Mouse (Mus musculus): ENCODE measurements around the gene Nop53.
"Not testable (repeated sequence)": the region's sequence is repeated elsewhere in the genome, so short reads cannot be mapped to it uniquely, and the experiment has no call there.

The Nop53 gene

DNA sequence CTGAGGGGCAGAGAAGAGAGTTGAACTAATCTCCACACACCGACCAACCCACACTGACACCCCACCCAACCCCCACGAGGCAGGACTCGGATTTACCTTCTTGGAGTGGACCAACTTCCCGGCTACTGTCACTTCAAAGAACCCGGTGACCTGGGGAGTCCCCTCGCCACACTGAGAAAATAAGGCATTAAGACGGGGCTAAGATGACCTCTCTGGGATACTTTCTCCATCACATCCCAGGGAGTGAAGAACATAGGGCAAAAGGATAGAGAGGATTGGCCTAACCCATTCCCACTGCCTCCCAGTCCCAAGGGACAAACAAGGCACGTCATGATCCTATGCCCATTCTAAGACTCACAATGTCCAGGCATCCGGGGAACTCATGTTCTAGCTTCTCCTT lies 25.9 kb downstream of the Nop53 start:
- no peak for DNase-seq (ENCODE audit: low spot score in 2 of 2)

DNA sequence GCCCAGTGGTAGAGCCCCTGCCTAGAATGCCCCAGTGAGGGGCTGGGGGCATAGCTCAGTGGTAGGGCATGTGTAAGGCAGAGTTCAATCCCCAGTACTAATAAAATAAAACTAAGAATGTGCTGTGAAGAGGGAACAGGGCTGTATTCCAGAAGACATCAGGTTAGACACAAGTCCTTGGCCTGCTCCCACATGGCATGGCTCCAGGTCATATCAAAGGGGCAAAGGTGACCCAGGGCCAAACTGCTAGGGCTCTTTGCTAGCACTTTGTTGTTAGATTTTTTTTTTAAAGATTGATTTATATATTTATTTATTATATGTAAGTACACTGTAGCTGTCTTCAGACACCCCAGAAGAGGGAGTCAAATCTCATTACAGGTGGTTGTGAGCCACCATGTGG lies 27.5 kb downstream of the Nop53 start:
- no peak for DNase-seq (ENCODE audit: low spot score in 2 of 2)

DNA sequence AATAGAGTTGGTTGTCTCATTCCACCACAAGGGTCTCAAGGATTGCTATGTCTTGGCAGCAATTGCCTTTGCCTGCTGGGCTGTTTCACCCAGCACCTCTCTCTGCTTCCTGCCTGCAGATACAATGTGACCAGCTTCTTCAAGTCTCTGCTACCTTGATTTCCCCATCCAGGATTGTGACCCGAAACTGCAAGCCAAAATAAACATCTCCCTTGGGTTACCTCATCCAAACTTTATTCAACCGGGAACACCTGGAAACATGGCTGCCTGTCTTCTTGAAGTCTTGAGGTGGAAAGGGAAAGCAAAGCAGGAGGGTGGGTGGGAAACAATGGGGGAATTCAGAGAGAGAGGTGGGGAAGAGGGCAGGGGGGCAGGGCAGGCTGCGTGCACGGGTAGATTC lies 28.9 kb downstream of the Nop53 start:
- DNase-seq (ENCODE audit: low spot score in 2 of 2): no peak

DNA sequence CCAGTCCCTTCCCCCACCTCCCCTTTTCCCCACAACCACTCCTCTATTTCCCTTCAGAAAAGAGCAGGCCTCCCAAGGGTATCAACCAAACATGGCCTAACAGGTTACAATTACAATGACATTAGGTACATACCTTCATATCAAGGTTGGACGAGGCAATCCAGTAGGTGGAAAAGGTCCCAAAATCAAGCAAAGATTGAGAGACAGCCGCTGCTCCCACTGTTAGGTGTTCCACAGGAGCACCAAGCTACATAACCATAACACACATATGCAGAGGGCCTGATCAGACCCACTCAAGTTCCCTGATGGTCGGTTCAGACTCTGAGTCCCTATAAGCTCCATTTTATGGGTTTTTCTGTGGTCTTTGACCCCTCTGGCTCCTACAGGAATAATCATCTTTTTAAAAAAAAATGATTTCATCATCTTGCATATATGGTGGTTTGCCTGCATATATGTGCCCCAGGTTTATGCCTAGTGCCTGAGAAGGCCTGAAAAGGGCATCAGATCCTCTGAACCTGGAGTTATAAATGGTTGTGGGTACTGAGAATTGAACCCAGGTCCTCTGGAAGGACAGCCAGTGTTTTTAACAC lies 29.6 kb downstream of the Nop53 start:
- no peak for DNase-seq (ENCODE audit: low spot score in 2 of 2)

DNA sequence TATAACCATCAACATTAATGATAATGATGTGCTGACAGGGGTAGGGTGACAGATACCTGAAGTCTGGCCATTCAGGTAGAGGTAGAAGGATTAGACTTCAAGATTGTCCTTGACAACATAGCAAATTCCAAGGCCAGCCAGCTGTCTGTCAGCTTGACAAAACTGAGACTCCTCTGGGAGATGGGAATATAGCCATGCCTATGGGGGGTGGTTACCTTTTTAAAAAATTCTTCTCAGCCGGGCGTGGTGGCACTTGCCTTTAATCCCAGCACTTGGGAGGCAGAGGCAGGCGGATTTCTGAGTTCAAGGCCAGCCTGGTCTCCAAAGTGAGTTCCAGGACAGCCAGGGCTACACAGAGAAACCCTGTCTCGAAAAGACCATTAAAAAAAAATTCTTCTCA lies 30.2 kb downstream of the Nop53 start:
- DNase-seq (ENCODE audit: low spot score in 2 of 2): not testable (repeated sequence)

DNA sequence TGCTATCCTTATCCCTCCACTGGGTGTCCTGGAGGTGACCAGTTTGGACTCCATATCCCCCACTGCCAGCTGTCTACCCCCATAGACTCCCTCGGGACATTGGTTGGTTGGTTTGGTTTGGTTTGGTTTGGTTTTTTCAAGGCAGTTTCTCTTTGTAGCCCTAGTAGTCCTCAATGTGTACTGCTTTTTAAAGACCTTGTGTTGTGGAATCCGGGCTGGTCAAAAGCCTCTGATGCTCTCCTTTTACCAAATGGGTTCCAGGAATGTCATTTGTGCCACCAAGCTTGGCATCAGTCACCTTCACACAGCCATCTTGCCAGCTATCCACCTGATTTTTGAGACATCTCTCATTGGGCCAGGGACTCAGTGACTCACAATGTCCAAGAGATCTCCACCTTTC lies 31.1 kb downstream of the Nop53 start:
- DNase-seq (ENCODE audit: low spot score in 2 of 2): no peak

DNA sequence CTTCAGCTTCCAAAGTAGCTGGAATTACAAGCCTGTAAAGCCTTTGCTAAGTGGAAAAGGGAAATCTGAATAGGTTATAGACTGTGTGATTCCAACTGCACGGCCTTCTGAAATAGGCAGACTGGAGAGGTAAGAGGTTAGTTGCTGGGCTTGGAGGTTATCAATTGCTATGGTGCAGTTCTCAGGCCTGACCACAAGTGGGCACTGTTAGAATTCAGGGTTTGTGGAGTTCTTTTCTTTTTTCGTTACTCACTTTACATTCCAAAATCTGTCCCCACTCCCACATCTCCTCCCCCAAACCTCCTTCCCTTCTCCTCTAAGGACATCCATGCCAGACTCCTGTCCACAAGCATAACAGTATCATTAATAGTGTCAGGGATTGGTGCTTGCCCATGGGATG lies 31.6 kb downstream of the Nop53 start:
- DNase-seq (ENCODE audit: low spot score in 2 of 2): peak; percentile 35 to 67

DNA sequence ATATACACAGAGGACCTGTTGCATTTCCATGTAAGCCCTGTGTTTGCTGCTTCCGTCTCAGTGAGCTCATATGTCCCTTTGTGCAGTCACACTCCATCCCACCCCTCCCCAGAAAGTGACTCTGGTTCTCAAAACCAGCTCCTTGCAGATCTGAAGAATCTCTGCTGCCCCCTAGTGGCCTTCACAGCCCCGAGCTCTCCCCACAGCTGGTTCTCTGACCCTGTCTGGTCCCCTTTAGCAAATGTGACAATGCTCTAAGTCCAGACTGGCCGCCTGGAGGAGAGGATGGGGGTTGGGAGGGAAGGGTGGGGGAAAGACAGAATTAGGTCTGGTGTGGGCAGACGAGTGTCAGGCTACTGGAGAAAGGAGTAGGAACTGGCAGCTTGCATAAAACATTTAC lies 33.7 kb downstream of the Nop53 start:
- DNase-seq (ENCODE audit: low spot score in 2 of 2): peak; percentile 44 to 81

DNA sequence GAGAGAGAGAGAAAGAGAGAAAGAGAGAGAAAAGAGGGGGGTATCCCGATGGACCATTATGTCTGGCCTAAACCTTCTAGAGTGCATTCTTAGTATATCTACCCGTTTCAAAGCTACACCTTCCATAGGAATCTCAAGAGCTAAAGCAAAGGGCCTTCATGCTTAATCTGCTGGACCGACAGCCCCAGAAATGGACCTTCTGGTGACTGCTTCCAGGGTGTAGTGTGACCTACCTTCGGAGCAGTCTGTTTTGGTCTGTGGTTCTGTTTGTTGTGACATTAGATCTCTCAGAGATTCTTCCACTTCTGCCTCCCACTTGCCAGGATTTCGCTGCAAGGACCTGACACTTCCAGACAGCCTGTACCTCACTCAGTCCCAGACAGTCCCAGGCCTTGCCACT lies 35.4 kb downstream of the Nop53 start:
- DNase-seq (ENCODE audit: low spot score in 2 of 2): no peak

DNA sequence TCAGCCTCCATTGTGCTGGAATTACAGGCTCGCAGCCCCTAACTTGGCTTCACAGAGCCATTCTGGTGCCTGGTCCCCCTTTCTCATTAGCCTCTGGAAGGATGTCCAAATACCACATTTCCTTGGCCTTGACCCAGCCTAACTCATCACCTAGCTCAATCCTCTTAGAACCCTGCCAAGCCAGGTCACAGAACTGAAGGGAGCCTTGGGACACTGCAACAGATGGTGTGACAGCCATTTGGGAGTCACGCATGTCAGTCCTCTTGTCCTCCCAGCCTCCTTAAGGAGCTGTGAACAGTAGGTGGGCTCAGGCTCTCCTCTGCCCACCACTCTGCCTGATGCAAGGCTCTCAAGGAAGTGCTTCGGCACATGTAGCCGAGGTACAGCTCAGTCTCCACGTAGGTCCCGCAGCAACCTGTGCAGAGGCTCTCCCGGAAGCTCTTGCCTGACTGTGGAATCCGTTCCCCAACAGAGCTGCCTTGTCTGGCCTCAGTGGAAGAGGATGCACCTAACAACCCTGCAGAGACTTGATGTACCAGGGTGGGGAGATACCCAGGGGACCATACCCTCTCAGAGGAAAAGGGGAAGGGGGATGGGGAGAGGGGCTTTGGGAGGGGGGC lies 37.8 kb downstream of the Nop53 start:
- DNase-seq (ENCODE audit: low spot score in 2 of 2): no peak

DNA sequence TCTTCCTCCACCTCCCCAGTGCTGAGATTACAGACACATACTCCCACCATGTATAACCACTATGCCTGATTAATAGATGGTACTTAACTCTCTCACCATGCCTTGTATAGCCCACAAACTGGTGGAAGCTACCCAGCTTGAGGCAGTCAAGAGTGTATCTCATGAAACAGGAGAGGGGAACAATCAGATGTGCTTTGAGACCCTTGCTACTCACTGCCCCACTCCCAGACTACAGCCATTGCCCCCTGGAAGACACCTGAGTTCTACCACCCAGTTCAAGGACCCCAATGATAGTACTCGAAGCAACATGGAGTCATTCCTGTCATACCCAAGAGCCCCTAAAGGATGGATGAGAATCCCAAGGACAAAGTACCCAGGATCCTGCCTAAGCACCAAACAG lies 39.3 kb downstream of the Nop53 start:
- DNase-seq (ENCODE audit: low spot score in 2 of 2): no peak

DNA sequence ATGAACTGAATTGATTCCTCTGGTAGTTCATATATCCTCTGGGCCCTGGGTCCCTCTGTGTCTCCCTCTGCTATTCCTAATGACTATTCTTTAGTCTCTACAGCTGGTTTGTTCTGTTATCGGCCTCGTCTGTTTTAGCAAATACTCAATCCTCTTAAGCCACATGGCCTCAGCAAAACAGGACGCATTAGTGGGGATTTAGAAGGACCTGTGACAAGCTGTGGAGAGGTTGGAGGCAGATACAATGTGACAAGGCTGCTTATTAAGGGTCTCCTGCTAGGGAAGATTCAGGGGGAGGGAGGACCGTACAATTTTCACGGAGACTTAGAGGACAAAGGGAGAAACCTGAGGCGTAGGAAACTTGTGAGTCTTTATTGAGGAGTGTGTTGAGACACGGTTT lies 40.0 kb downstream of the Nop53 start:
- DNase-seq (ENCODE audit: low spot score in 2 of 2): no peak

DNA sequence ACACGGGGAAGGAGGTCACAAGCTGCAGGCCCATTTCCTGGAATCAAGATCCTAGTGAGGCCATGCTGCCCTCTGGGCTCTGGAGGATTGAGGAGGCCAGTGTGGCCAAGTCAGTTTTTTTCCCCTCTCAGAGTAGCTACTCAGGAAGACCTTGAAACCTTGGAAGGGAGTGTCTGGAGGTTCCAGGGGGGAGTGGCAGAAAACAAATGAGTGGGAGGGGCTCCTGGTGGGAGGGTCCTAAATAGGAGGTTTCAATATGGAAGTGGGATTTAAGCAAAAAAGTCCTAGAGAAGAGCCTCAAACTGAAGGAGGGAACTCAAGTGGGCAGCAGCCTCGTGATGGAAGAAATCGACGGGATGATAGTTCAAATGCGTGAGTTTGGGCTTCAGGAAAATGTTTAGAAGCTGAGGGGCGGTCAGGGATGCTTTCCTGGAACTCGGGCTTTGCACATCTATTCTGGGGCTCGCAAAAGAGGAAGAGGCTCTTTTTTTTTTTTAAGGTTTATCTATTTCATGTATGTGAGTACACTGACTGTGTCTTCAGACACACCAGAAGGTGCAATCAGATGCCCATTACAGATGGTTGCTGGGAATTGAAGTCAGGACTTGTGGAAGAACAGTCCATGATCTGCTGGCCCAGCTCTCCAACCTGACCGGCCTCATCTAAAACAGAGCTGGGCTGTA lies 44.4 kb downstream of the Nop53 start:
- no peak for DNase-seq (ENCODE audit: low spot score in 2 of 2)

DNA sequence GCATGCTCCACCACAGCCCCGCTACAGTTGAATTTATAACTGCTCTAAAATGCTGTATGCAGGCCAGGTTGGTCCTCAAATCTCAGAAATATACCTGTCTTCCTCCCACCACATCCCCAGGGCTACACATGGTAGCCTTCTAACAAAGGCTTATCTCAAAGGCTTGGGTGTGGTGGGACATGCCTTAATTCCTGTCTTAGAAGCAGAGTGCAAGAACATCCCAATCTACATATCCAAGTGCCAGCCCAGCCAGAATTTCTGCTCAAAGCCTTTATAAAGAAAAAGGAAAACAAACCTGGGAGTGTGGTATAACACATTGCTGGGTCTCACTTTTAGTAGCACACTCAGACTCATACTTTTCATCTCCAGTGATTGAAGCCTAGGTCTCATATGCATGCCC lies 51.6 kb downstream of the Nop53 start:
- DNase-seq (ENCODE audit: low spot score in 2 of 2): no peak
